Mouse (Mus musculus): Measurements from ENCODE around the gene H13.

GRCm38 (mm10) chr2:152736748-152737147, 67.5 kb downstream of the H13 start:
- TF ChIP-seq CTCF (IDR thresholded peaks at IDR 0.05; ENCODE audit: control insufficient read depth, insufficient read depth, insufficient read length), result no peak
- no peak for TF ChIP-seq MAX (IDR thresholded peaks at IDR 0.05)
- TF ChIP-seq CEBPB (IDR thresholded peaks at IDR 0.05; ENCODE audit: low read depth), result no peak

All from C2C12 (cell line).